Mouse (Mus musculus): Measurements from ENCODE around the gene Arhgef28.
A peak's percentile ranks its signal among the peaks of the same experiment; 100 is the strongest.
"Not testable (repeated sequence)": the region's sequence is repeated elsewhere in the genome, so short reads cannot be mapped to it uniquely, and the experiment has no call there.

The Arhgef28 gene

GRCm38 (mm10) chr13:98073190-98073589 is 133.0 kb downstream of the Arhgef28 start:
- DNase-seq (ENCODE audit: inconsistent ontology term) = no peak

GRCm38 (mm10) chr13:98070458-98070857 is 135.8 kb downstream of the Arhgef28 start:
- no peak for DNase-seq (ENCODE audit: inconsistent ontology term)

GRCm38 (mm10) chr13:98069646-98070045 is 136.6 kb downstream of the Arhgef28 start:
- DNase-seq (ENCODE audit: inconsistent ontology term) = no peak

DNA sequence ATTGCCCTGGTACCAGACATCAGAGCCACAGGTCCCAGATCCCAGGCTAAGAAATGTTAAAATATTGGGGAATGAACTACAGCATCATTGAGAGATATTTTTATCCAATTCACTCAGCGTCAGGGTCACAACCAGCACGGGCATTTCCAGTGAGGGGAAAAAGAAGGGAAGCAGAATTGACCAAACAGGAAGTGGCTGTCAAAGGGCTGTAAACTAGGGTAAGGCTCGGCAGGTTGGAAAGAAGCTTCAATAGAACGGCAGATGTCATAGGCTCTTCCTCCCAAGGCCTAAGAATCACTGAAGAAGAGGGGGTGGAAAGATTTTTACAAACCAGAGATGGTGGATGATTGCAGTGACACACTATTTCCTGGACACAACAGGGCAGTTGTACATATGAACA is 143.4 kb downstream of the Arhgef28 start:
- no peak for DNase-seq (ENCODE audit: inconsistent ontology term)

- not testable (repeated sequence) for DNase-seq (ENCODE audit: inconsistent ontology term)
These were observed 146.1 kb downstream of the Arhgef28 start for GRCm38 (mm10) chr13:98060121-98060520.

- peak; percentile 82 for DNase-seq (ENCODE audit: inconsistent ontology term)
These were observed 151.0 kb downstream of the Arhgef28 start for GRCm38 (mm10) chr13:98055194-98055593.

- DNase-seq (ENCODE audit: inconsistent ontology term) = no peak
These were observed 165.6 kb downstream of the Arhgef28 start for GRCm38 (mm10) chr13:98040628-98041150.

- no peak for DNase-seq (ENCODE audit: inconsistent ontology term)
These were observed 167.5 kb downstream of the Arhgef28 start for GRCm38 (mm10) chr13:98038731-98039130.

DNA sequence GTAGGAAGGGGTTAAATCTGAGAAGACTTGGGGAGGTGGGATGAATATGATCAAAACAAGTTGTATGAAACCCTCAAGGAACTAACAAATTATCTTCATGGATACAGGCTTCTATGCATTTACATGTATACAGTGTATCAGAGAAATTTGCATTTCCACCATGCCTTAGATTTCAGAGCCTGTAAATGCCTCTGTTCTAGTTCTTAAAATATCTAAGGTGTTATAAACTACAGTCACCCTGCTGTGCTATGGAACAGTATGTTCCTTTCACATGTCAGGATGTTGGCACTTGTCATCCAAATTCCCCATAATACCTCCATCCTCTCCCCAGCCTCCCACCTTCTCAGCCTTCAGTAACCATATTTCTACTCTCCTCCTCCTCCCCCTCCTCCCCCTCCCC is 168.5 kb downstream of the Arhgef28 start:
- DNase-seq (ENCODE audit: inconsistent ontology term) = no peak

- DNase-seq (ENCODE audit: inconsistent ontology term) = no peak
These were observed 174.6 kb downstream of the Arhgef28 start for GRCm38 (mm10) chr13:98031642-98031960.

- DNase-seq (ENCODE audit: inconsistent ontology term) = peak; percentile 77
These were observed 175.1 kb downstream of the Arhgef28 start for GRCm38 (mm10) chr13:98030959-98031641.

GRCm38 (mm10) chr13:98030041-98030440 is 176.2 kb downstream of the Arhgef28 start:
- DNase-seq (ENCODE audit: inconsistent ontology term) = no peak

DNA sequence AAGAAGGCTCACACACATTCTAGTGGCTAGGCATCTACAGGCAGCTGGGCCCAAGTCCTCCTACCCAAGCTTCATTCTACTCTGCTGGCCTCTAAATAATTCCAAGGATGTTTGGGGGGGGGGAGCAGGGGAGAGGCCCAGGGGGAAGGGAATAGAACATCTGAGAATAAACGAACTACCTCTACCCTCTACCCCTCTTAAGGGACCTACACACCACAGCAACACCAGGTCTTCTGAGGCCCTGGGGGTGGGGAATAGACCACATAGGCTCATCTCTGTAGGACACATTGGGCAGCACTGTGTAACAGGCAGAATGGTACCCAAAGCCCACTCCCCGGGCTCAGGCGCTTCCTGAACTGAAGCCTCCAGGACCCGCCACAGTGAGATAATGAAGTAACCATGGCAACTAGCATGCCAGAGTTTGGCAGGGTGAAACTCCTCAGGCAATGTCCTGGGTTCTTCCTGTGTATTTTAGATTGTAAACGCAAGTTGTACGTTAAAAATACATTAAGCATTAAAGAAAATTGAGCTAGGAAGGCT is 177.5 kb downstream of the Arhgef28 start:
- DNase-seq (ENCODE audit: inconsistent ontology term) = no peak

DNA sequence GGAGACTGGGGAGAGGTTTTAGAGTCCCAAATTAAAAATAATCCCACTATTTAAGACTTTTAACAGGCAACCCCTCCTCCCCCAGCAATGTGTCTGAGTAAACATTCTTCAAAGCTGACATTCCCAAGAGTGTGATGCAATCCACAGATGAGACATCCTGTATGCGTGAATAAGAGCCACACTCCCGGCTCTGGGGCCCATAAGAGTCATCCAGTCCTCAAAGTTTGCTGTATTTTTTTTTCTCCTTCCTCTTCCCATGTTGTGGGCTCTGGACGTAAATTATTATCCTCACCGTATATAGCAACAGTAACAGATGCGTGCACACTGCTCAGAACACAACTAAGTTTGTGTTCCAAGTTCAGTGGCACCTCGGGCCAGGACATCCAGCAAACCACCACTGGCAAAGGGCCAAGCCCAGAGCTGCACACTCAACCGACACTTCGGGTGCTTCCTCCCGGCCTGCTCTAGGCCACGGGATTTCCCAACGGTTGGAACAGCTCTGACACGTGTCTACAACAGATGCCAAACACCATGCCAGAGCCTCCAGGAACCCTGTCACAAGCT is 178.5 kb downstream of the Arhgef28 start:
- DNase-seq (ENCODE audit: inconsistent ontology term) = peak; percentile 80

DNA sequence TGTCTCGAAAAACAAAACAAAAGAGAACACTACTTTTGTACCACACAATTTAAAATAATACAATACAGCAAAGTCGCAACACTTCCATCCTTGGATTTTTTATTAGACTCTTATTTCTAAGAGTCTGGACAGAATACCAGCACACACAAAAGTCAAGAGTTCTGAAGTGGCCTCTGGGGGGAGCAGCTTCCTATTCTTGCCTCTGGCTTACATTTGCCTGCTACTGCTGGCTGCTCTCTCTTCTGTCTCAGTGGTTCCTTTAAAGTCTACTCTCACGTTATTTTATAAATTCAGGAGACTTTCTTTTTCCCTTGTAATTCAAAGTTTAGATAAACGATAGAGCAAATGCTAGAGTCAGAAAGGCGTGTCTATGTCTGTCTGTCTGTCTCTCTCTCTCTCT is 179.1 kb downstream of the Arhgef28 start:
- DNase-seq (ENCODE audit: inconsistent ontology term) = peak; percentile 29

- no peak for DNase-seq (ENCODE audit: inconsistent ontology term)
These were observed 180.3 kb downstream of the Arhgef28 start for GRCm38 (mm10) chr13:98025706-98026504.

DNA sequence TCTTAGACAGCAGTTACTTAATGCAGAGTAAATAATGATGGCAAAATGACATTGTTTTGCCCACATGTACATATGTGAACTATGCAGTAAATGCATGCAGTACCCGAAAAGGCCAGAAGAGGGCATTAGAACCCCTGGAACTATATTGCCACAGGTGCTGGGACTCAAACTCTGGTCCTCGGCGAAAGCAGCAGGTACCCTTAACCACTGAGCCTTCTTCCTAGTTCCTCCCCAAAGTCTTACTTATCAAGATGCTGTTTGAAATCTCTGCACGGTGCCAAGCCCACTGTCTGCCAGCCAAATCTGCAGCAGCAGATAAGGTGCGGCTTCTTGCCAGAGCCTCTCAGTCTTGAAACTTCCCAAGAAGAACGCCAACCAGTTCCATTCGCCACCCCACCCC is 181.1 kb downstream of the Arhgef28 start:
- no peak for DNase-seq (ENCODE audit: inconsistent ontology term)

DNA sequence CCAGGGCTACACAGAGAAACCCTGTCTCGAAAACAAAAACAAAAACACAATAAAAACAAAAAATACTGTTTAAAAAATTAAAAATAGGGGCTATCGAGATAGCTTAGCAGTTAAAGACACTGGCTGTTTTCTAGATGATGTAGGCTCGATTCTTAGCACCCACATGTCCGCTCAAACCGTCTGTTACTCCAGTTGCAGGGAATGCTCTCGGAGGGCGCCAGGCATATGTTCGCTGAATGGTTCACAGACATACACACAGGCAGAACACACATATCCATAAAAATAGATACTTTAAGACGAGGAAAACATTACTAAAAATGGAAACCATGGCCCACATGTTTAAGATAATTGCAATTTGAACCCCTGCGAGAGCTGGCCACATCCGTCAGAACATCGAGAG is 181.6 kb downstream of the Arhgef28 start:
- no peak for DNase-seq (ENCODE audit: inconsistent ontology term)

DNA sequence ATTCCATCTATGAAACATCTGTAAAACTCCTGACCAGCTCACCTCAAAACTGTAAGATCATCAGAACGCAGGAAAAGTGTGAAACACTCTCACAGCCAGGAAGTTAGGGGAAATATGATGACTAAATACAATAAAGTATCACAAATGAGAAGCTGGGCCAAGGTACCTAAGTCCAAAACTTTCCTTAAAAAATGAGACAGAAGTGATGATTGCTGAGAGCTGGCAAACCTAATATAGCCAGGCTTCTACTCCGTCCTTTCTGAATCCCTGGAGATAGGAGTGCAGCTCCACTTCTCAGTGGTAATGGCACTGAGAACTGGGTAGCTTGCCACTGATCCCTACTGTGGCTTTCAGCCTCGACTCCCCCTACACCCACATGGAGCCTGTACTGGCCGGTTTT is 184.3 kb downstream of the Arhgef28 start:
- no peak for DNase-seq (ENCODE audit: inconsistent ontology term)

- not testable (repeated sequence) for DNase-seq (ENCODE audit: inconsistent ontology term)
These were observed 187.4 kb downstream of the Arhgef28 start for GRCm38 (mm10) chr13:98018837-98019236.

DNA sequence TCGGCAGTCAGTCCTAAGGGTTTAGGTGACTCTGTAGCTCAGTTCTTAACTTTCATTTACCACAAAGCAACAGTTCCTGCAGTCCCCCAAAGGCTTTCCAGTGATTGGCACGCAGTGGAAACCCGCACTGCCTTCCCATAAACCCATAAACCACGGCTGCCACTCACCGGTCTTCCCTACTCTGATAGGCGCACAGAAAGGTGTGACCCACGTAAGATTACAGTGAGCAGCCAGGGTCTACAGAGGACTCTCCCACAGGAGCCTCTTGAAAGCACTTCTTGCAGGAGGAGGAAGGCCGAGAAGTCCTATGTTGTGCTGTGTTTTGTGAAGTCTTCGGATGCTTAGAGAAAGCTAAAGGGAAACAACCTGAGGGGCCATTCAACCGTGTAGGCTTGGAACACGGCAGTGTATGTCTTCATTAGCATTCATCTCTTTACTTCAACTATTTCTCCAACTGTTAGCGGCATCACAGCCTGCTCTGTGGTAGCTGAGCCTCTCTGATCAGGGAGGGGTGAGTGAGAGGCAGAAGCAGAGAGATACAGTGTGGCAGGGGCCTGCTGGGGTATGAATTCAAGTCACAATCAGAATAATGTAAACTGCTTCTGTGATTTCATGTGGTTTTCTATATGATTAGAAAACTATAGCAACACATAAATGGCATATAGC is 189.2 kb downstream of the Arhgef28 start:
- peak; percentile 35 for DNase-seq (ENCODE audit: inconsistent ontology term)

Measured in Muller cell, postnatal 12 days (primary cell).